Mouse (Mus musculus) midbrain, postnatal 0 days (tissue): ENCODE results near the gene Zfp84. TPM values are rescaled to one million over a fixed set of nuclear protein-coding genes. Genes with fewer than 3 reads are reported as not detected.
"Not testable (repeated sequence)": the region's sequence is repeated elsewhere in the genome, so short reads cannot be mapped to it uniquely, and the experiment has no call there.

Experiments
- ATAC-seq: fragments of 200-750 bp; cut with Nextera tagmentation; 2 replicates; pipeline ENCODE4 v1.8.0; 2017; ENCODE audit warnings: moderate number of reproducible peaks, mild to moderate bottlenecking, moderate TSS enrichment, moderate library complexity; ENCODE audit not compliant: low FRiP score
- DNase-seq: peaks from one replicate; pipeline ENCODE4 v3.0.0-alpha.2; 2015; ENCODE audit warnings: low spot score
- H3K27ac ChIP-seq: fragments of 300-500 bp; sonication (generic); 2 replicates; pipeline ENCODE4 v1.5.1; 2014; ENCODE audit warnings: low read depth, mild to moderate bottlenecking, low read length, mixed read lengths
- H3K27me3 ChIP-seq: fragments of 300-500 bp; sonication (generic); 2 replicates; pipeline ENCODE4 v1.6.1; 2014; ENCODE audit warnings: low read length, control low read depth, mixed read lengths; ENCODE audit not compliant: insufficient read depth
- H3K36me3 ChIP-seq: fragments of 300-500 bp; sonication (generic); 2 replicates; pipeline ENCODE4 v1.6.1; 2014; ENCODE audit warnings: low read length, control low read depth, mixed read lengths; ENCODE audit not compliant: insufficient read depth
- H3K4me1 ChIP-seq: fragments of 300-500 bp; sonication (generic); 2 replicates; pipeline ENCODE4 v1.6.1; 2014; ENCODE audit warnings: mild to moderate bottlenecking, control low read depth, antibody characterized with exemption, low read length, mixed read lengths; ENCODE audit not compliant: insufficient read depth
- H3K4me2 ChIP-seq: fragments of 300-500 bp; sonication (generic); 2 replicates; pipeline ENCODE4 v1.6.1; 2014; ENCODE audit warnings: low read depth, mild to moderate bottlenecking, low read length, mixed read lengths; ENCODE audit not compliant: poor library complexity, severe bottlenecking
- H3K4me3 ChIP-seq: fragments of 300-500 bp; sonication (generic); 2 replicates; pipeline ENCODE4 v1.5.1; 2014; ENCODE audit warnings: low read depth, mild to moderate bottlenecking, low read length, moderate library complexity
- H3K9ac ChIP-seq: fragments of 300-500 bp; sonication (generic); replicated peaks from 2 replicates; pipeline ENCODE4 v1.6.1; 2014; ENCODE audit warnings: mild to moderate bottlenecking, low read length, moderate library complexity, mixed read lengths; ENCODE audit not compliant: poor library complexity, severe bottlenecking
- H3K9me3 ChIP-seq: fragments of 300-500 bp; sonication (generic); 2 replicates; pipeline ENCODE4 v1.6.1; 2016; ENCODE audit warnings: low read length, control low read depth
- CTCF ChIP-seq: IDR thresholded peaks from 2 replicates; pipeline ENCODE4 v1.5.1; 2016; ENCODE audit warnings: antibody characterized with exemption, mild to moderate bottlenecking
- WGBS: fragments of 180-500 bp; shearing (Covaris S2); extraction: QIAGEN DNeasy Blood & Tissue Kit; methylation state at CpG from one replicate; pipeline ENCODE4 v1.1.7; 2014; 5-methylcytosine and 5-hydroxymethylcytosine counted together
- polyA plus RNA-seq: library from polyadenylated mRNA; unstranded; fragments of >200 nt; fragmentation: Nextera tagmentation; extraction: Ambion mirVana; gene quantifications from 2 replicates; pipeline ENCODE4 v1.2.1, GENCODE M21; 2015
- total RNA-seq: library from RNA; depleted of rRNA; stranded (reverse); fragments of >200 nt; gene quantifications from 2 replicates; pipeline ENCODE4 v1.2.3, GENCODE M21; 2014; rRNA removed

Gene Zfp84
- total RNA-seq (11.8 and 13.9 TPM in 2 replicates), polyA plus RNA-seq (5.9 and 6.8 TPM in 2 replicates)

GRCm38 (mm10) chr7:29768090-29768900, at the start of gene Zfp84:
TSS of gene Zfp84 (plus strand) at chr7:29768552.
- no peak; the same call in 1 of the 2 replicates for TF ChIP-seq CTCF
- H3K9ac ChIP-seq: peak within 1 kb of the TSS; percentile 75
- DNase-seq: peak; percentile 97
- ATAC-seq: peak; percentile 93
- peaks cover 5% of the 10 kb centered on the region for H3K4me1 ChIP-seq
- H3K27ac ChIP-seq: peak within 1 kb of the TSS; percentile 75
- H3K9me3 ChIP-seq: no peaks in the 10 kb centered on the region
- no peaks in the 10 kb centered on the region for H3K27me3 ChIP-seq
- peak within 1 kb of the TSS; percentile 67 for H3K4me3 ChIP-seq
- under 1% methylated on average over 32 of the region's 32 CpGs for WGBS
- peak within 1 kb of the TSS; percentile 68 for H3K4me2 ChIP-seq
- H3K36me3 ChIP-seq: peaks cover 3% of the 10 kb centered on the region

GRCm38 (mm10) chr7:29725461-29726142, 42.8 kb upstream of the Zfp84 start:
- H3K36me3 ChIP-seq, H3K27me3 ChIP-seq, H3K4me3 ChIP-seq, ATAC-seq, H3K9ac ChIP-seq, H3K4me2 ChIP-seq, H3K9me3 ChIP-seq, DNase-seq, H3K27ac ChIP-seq, H3K4me1 ChIP-seq: not testable (repeated sequence)
- WGBS: 37% methylated on average over 16 of the region's 17 CpGs

GRCm38 (mm10) chr7:29726860-29727259, 41.5 kb upstream of the Zfp84 start, which contains the start of gene Catsperg2:
TSS of gene Catsperg2 (minus strand) at chr7:29727032.
- H3K36me3 ChIP-seq, H3K9me3 ChIP-seq, H3K9ac ChIP-seq, H3K27me3 ChIP-seq, H3K4me3 ChIP-seq, H3K27ac ChIP-seq, H3K4me1 ChIP-seq, H3K4me2 ChIP-seq: not testable (repeated sequence)
- 51% methylated on average over 11 of the region's 11 CpGs for WGBS
- ATAC-seq (peak; percentile 44; the same call in 1 of the 2 replicates), DNase-seq (peak; percentile 24)

- H3K27me3 ChIP-seq: no peaks in the 10 kb centered on the region
- WGBS: 91% methylated on average over 2 of the region's 2 CpGs
- no peak for DNase-seq
- 0 out of 2 replicates have a peak, but pooled peaks cover 7% of the 10 kb centered on the region for H3K9me3 ChIP-seq
- H3K4me1 ChIP-seq: no peaks in the 10 kb centered on the region
- TF ChIP-seq CTCF: peak; percentile 10; the same call in 1 of the 2 replicates
- H3K4me2 ChIP-seq: no peak overlapping the region
- H3K4me3 ChIP-seq: no peak overlapping the region
- no peak for ATAC-seq
- no peaks in the 10 kb centered on the region for H3K36me3 ChIP-seq
- H3K9ac ChIP-seq: no peak overlapping the region
- H3K27ac ChIP-seq: no peak overlapping the region
These were observed 40.3 kb upstream of the Zfp84 start for GRCm38 (mm10) chr7:29728055-29728454.

- TF ChIP-seq CTCF: no peak
- WGBS: 83% methylated on average over 3 of the region's 3 CpGs
These were observed 26.1 kb upstream of the Zfp84 start for GRCm38 (mm10) chr7:29742258-29742657.

GRCm38 (mm10) chr7:29760476-29760875, 7.9 kb upstream of the Zfp84 start:
- Histone ChIP-seq H3K4me1 (no peaks in the 10 kb centered on the region), H3K9ac (no peak overlapping the region), H3K36me3 (no peaks in the 10 kb centered on the region), H3K4me2 (no peak overlapping the region), H3K27ac (no peak overlapping the region), H3K27me3 (no peaks in the 10 kb centered on the region), H3K4me3 (no peak overlapping the region), H3K9me3 (no peaks in the 10 kb centered on the region)
- WGBS: 86% methylated on average over 5 of the region's 5 CpGs
- TF ChIP-seq CTCF: no peak
- ATAC-seq (no peak), DNase-seq (no peak)

More at GRCm38 (mm10) chr7:29742258-29742657, 26.1 kb upstream of the Zfp84 start:
- Histone ChIP-seq H3K36me3 (no peaks in the 10 kb centered on the region), H3K4me1 (no peaks in the 10 kb centered on the region), H3K27ac (no peak overlapping the region), H3K9me3 (0 out of 2 replicates have a peak, but pooled peaks cover 2% of the 10 kb centered on the region), H3K4me3 (no peak overlapping the region), H3K4me2 (no peak overlapping the region), H3K9ac (no peak overlapping the region), H3K27me3 (no peaks in the 10 kb centered on the region)
- DNase-seq: no peak
- ATAC-seq: no peak
